Mouse (Mus musculus): ENCODE results near the gene Jph3.

Jph3 gene

GRCm38 (mm10) chr8:121842064-121842955, 112.9 kb downstream of the Jph3 start:
- DNase-seq: no peak

DNA sequence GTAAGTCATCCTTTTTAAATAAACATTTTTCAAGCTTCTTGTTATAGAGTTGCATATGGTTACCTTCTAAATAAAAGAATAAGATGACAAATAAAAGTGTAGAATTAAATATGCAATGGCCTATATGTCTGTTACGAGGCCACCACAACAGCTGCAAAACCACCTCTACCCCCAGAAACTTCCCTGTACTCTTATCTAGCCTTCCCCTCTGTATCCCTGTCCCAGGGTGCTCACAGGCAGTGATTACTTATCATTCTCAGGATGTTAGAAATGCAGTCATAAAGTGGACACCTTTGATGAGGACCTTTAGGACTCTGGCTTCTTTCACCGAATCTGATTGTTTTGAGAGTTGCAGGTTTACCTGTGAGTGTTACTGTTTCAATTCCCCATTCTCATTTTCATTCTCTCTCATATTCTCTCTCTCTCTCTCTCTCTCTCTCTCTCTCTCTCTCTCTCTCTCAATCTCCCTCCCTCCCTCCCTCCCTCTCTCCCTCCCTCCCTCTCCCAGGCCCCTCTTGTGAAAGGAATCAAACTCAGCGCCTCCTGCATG, 113.8 kb downstream of the Jph3 start:
- DNase-seq: no peak

Data from right cerebral cortex, postnatal 25 days (tissue).